Mouse (Mus musculus) gastrocnemius, adult 18-20 months (tissue): ENCODE measurements around the gene Gh. TPM values are rescaled to one million over a fixed set of nuclear protein-coding genes. Genes with fewer than 3 reads are reported as not detected.

Source experiments
- DNase-seq: peaks from one replicate; pipeline ENCODE4 v3.0.0; 2021; ENCODE audit warnings: low spot score
- total RNA-seq, 2 experiments: library from RNA; stranded (reverse); gene quantifications; 2 replicates each; pipeline ENCODE4 v1.2.3; 2021

Gene Gh
- total RNA-seq, 2 experiments from 2014 or later, result not detected

- DNase-seq, result no peak
These were observed 8.5 kb upstream of the Gh start for GRCm38 (mm10) chr11:106310123-106310522.

- no peak for DNase-seq
These were observed 6.5 kb upstream of the Gh start for GRCm38 (mm10) chr11:106308162-106308561.

- DNase-seq, result no peak
These were observed 5.8 kb upstream of the Gh start for GRCm38 (mm10) chr11:106307432-106307831.

GRCm38 (mm10) chr11:106306758-106307157 lies 5.1 kb upstream of the Gh start:
- DNase-seq, result no peak

- DNase-seq, result no peak
These were observed 4.4 kb upstream of the Gh start for GRCm38 (mm10) chr11:106306065-106306385.

GRCm38 (mm10) chr11:106305348-106306064 lies 3.8 kb upstream of the Gh start:
- no peak for DNase-seq

GRCm38 (mm10) chr11:106302634-106303033 lies 969 bp upstream of the Gh start:
- DNase-seq, result peak; percentile 62

- DNase-seq, result no peak
These were observed 9.8 kb downstream of the Gh start for GRCm38 (mm10) chr11:106291861-106292260.

- DNase-seq, result no peak
These were observed 11.3 kb downstream of the Gh start for GRCm38 (mm10) chr11:106290376-106290775.

GRCm38 (mm10) chr11:106289369-106289768 lies 12.3 kb downstream of the Gh start:
- DNase-seq, result peak; percentile 61

- no peak for DNase-seq
These were observed 14.7 kb downstream of the Gh start for GRCm38 (mm10) chr11:106286987-106287386.

- DNase-seq, result no peak
These were observed 15.5 kb downstream of the Gh start for GRCm38 (mm10) chr11:106286206-106286605.

GRCm38 (mm10) chr11:106284126-106284525 lies 17.5 kb downstream of the Gh start:
- DNase-seq, result no peak

GRCm38 (mm10) chr11:106283371-106283770 lies 18.3 kb downstream of the Gh start:
- no peak for DNase-seq

GRCm38 (mm10) chr11:106282452-106282851 lies 19.2 kb downstream of the Gh start:
- DNase-seq, result no peak

- DNase-seq, result peak; percentile 96
These were observed 25.2 kb downstream of the Gh start, which contains the start of gene Tcam1 for GRCm38 (mm10) chr11:106276454-106276853. Gene Tcam1, plus strand, starts transcription at chr11:106276672.

GRCm38 (mm10) chr11:106274971-106275411 lies 26.7 kb downstream of the Gh start:
- no peak for DNase-seq

- DNase-seq, result no peak
These were observed 27.3 kb downstream of the Gh start for GRCm38 (mm10) chr11:106274374-106274773.

GRCm38 (mm10) chr11:106273811-106274210 lies 27.9 kb downstream of the Gh start:
- DNase-seq, result no peak

GRCm38 (mm10) chr11:106273311-106273684 lies 28.4 kb downstream of the Gh start:
- no peak for DNase-seq

GRCm38 (mm10) chr11:106272644-106273310 lies 28.9 kb downstream of the Gh start, which contains the start of gene Smarcd2:
Gene Smarcd2, minus strand, starts transcription at chr11:106272972.
- peak; percentile 100 for DNase-seq

- DNase-seq, result peak; percentile 43
These were observed 29.6 kb downstream of the Gh start for GRCm38 (mm10) chr11:106271794-106272643.
